Mouse (Mus musculus): Measurements from ENCODE around the gene Bag6. TPM values are rescaled to one million over a fixed set of nuclear protein-coding genes. Genes with fewer than 3 reads are reported as not detected.

Bag6 gene
- polyA plus RNA-seq, 1 experiment from 2014 or later = 93.9 TPM

- H3K4me2 ChIP-seq (replicated peaks) = no peak overlapping the region
- no peaks in the 10 kb centered on the region for H3K27me3 ChIP-seq
- WGBS = 67% methylated on average over 10 of the region's 10 CpGs
Observed at GRCm38 (mm10) chr17:35100196-35100765, 34.7 kb upstream of the Bag6 start.

GRCm38 (mm10) chr17:35101161-35101560 lies 33.8 kb upstream of the Bag6 start:
- Histone ChIP-seq H3K27ac (no peak overlapping the region), H3K4me1 (replicated peaks) (peaks cover 5% of the 10 kb centered on the region), H3K9ac (replicated peaks) (0 out of 2 replicates have a peak overlapping the region, but pooled peaks have one; percentile 19), H3K4me2 (replicated peaks) (no peak overlapping the region), H3K36me3 (peaks cover 79% of the 10 kb centered on the region), H3K27me3 (no peaks in the 10 kb centered on the region), H3K9me3 (no peaks in the 10 kb centered on the region), H3K4me3 (replicated peaks) (no peak overlapping the region)
- ATAC-seq = no peak
- 94% methylated on average over 11 of the region's 11 CpGs for WGBS

More at GRCm38 (mm10) chr17:35100196-35100765, 34.7 kb upstream of the Bag6 start:
- peaks cover 87% of the 10 kb centered on the region for H3K36me3 ChIP-seq
- no peak for ATAC-seq
- no peak overlapping the region for H3K27ac ChIP-seq
- H3K9me3 ChIP-seq = no peaks in the 10 kb centered on the region
- no peak overlapping the region for H3K4me3 ChIP-seq (replicated peaks)
- H3K4me1 ChIP-seq (replicated peaks) = no peaks in the 10 kb centered on the region
- no peak overlapping the region for H3K9ac ChIP-seq (replicated peaks)

GRCm38 (mm10) chr17:35102299-35102698 lies 32.7 kb upstream of the Bag6 start:
- Histone ChIP-seq H3K27me3 (no peaks in the 10 kb centered on the region), H3K36me3 (peaks cover 68% of the 10 kb centered on the region), H3K4me2 (replicated peaks) (no peak overlapping the region), H3K9me3 (no peaks in the 10 kb centered on the region), H3K9ac (replicated peaks) (no peak overlapping the region), H3K4me1 (replicated peaks) (peaks cover 7% of the 10 kb centered on the region), H3K27ac (no peak overlapping the region), H3K4me3 (replicated peaks) (no peak overlapping the region)
- no peak for ATAC-seq
- WGBS = 73% methylated on average over 8 of the region's 8 CpGs

- Histone ChIP-seq H3K27ac (no peak overlapping the region), H3K9me3 (no peaks in the 10 kb centered on the region), H3K9ac (replicated peaks) (no peak overlapping the region), H3K4me3 (replicated peaks) (no peak overlapping the region), H3K36me3 (peaks cover 58% of the 10 kb centered on the region), H3K4me2 (replicated peaks) (no peak overlapping the region), H3K4me1 (replicated peaks) (peaks cover 7% of the 10 kb centered on the region), H3K27me3 (no peaks in the 10 kb centered on the region)
- 76% methylated on average over 6 of the region's 6 CpGs for WGBS
- ATAC-seq = no peak
Observed at GRCm38 (mm10) chr17:35103221-35103690, 31.7 kb upstream of the Bag6 start.

- no peaks in the 10 kb centered on the region for H3K9me3 ChIP-seq
- ATAC-seq = no peak
- H3K27ac ChIP-seq = no peak overlapping the region
- H3K9ac ChIP-seq (replicated peaks) = no peak overlapping the region
- H3K36me3 ChIP-seq = peaks cover 50% of the 10 kb centered on the region
- H3K4me3 ChIP-seq (replicated peaks) = no peak overlapping the region
- WGBS = 92% methylated on average over 7 of the region's 7 CpGs
- no peak overlapping the region for H3K4me2 ChIP-seq (replicated peaks)
- no peaks in the 10 kb centered on the region for H3K27me3 ChIP-seq
- peaks cover 7% of the 10 kb centered on the region for H3K4me1 ChIP-seq (replicated peaks)
Observed at GRCm38 (mm10) chr17:35104079-35104478, 30.9 kb upstream of the Bag6 start.

GRCm38 (mm10) chr17:35104754-35105153 lies 30.2 kb upstream of the Bag6 start:
- ATAC-seq = no peak
- WGBS = 69% methylated on average over 6 of the region's 6 CpGs
- Histone ChIP-seq H3K27me3 (no peaks in the 10 kb centered on the region), H3K4me3 (replicated peaks) (no peak overlapping the region), H3K4me2 (replicated peaks) (no peak overlapping the region), H3K4me1 (replicated peaks) (peaks cover 7% of the 10 kb centered on the region), H3K9ac (replicated peaks) (0 out of 2 replicates have a peak overlapping the region, but pooled peaks have one; percentile 8), H3K36me3 (peaks cover 43% of the 10 kb centered on the region), H3K27ac (no peak overlapping the region), H3K9me3 (no peaks in the 10 kb centered on the region)

GRCm38 (mm10) chr17:35105740-35106389 lies 29.1 kb upstream of the Bag6 start:
- Histone ChIP-seq H3K9ac (replicated peaks) (peak overlapping the region; percentile 61), H3K27ac (peak overlapping the region; percentile 40), H3K9me3 (no peaks in the 10 kb centered on the region), H3K4me3 (replicated peaks) (0 out of 2 replicates have a peak overlapping the region, but pooled peaks have one; percentile 13), H3K4me1 (replicated peaks) (peaks cover 7% of the 10 kb centered on the region), H3K36me3 (peaks cover 32% of the 10 kb centered on the region), H3K4me2 (replicated peaks) (peak overlapping the region; percentile 41), H3K27me3 (no peaks in the 10 kb centered on the region)
- WGBS = 19% methylated on average over 13 of the region's 13 CpGs
- peak; percentile 35 for ATAC-seq

GRCm38 (mm10) chr17:35106522-35106921 lies 28.5 kb upstream of the Bag6 start:
- 67% methylated on average over 3 of the region's 3 CpGs for WGBS
- Histone ChIP-seq H3K27me3 (no peaks in the 10 kb centered on the region), H3K9me3 (no peaks in the 10 kb centered on the region), H3K9ac (replicated peaks) (no peak overlapping the region; the same call in 1 of the 2 replicates), H3K36me3 (peaks cover 25% of the 10 kb centered on the region), H3K4me1 (replicated peaks) (peaks cover 7% of the 10 kb centered on the region), H3K27ac (peak overlapping the region; percentile 40), H3K4me2 (replicated peaks) (no peak overlapping the region), H3K4me3 (replicated peaks) (no peak overlapping the region)
- ATAC-seq = peak; percentile 24; the same call in 1 of the 2 replicates

GRCm38 (mm10) chr17:35108097-35108496 lies 26.9 kb upstream of the Bag6 start, which contains the start of gene Ly6g5c:
Gene Ly6g5c (plus strand): TSS chr17:35108279.
- Histone ChIP-seq H3K27ac (no peak within 1 kb of the TSS), H3K4me1 (replicated peaks) (peaks cover 7% of the 10 kb centered on the region), H3K36me3 (peaks cover 10% of the 10 kb centered on the region), H3K4me3 (replicated peaks) (no peak within 1 kb of the TSS), H3K4me2 (replicated peaks) (no peak within 1 kb of the TSS), H3K9ac (replicated peaks) (0 out of 2 replicates have a peak within 1 kb of the TSS, but pooled peaks have one; percentile 15), H3K27me3 (no peaks in the 10 kb centered on the region), H3K9me3 (no peaks in the 10 kb centered on the region)
- WGBS = 87% methylated on average over 6 of the region's 6 CpGs
- ATAC-seq = no peak

- Histone ChIP-seq H3K4me1 (replicated peaks) (no peaks in the 10 kb centered on the region), H3K27ac (no peak overlapping the region), H3K4me3 (replicated peaks) (no peak overlapping the region), H3K4me2 (replicated peaks) (no peak overlapping the region), H3K9me3 (no peaks in the 10 kb centered on the region), H3K27me3 (no peaks in the 10 kb centered on the region), H3K9ac (replicated peaks) (no peak overlapping the region), H3K36me3 (peaks cover 28% of the 10 kb centered on the region)
- WGBS = 71% methylated on average over 9 of the region's 9 CpGs
- ATAC-seq = no peak
Observed at GRCm38 (mm10) chr17:35111774-35112173, 23.2 kb upstream of the Bag6 start.

- no peak within 1 kb of the TSS for H3K4me3 ChIP-seq (replicated peaks)
- 0 out of 2 replicates have a peak within 1 kb of the TSS, but pooled peaks have one; percentile 14 for H3K9ac ChIP-seq (replicated peaks)
- peaks cover 52% of the 10 kb centered on the region for H3K36me3 ChIP-seq
- peaks cover 9% of the 10 kb centered on the region for H3K4me1 ChIP-seq (replicated peaks)
- H3K9me3 ChIP-seq = no peaks in the 10 kb centered on the region
- H3K27ac ChIP-seq = no peak within 1 kb of the TSS
- ATAC-seq = no peak
- 88% methylated on average over 8 of the region's 8 CpGs for WGBS
- H3K27me3 ChIP-seq = no peaks in the 10 kb centered on the region
- no peak within 1 kb of the TSS for H3K4me2 ChIP-seq (replicated peaks)
Observed at GRCm38 (mm10) chr17:35115046-35116019, 19.6 kb upstream of the Bag6 start, which contains the start of gene Ly6g5b. Gene Ly6g5b (minus strand): TSS chr17:35115428.

All from midbrain, embryonic 13.5 days (tissue).